Mouse (Mus musculus) right cerebral cortex, postnatal 14 days (tissue): ENCODE results near the gene Gsto2.

ENCODE experiments used
- DNase-seq: peaks from one replicate; pipeline ENCODE4 v3.0.0; 2022

Gsto2 gene

DNA sequence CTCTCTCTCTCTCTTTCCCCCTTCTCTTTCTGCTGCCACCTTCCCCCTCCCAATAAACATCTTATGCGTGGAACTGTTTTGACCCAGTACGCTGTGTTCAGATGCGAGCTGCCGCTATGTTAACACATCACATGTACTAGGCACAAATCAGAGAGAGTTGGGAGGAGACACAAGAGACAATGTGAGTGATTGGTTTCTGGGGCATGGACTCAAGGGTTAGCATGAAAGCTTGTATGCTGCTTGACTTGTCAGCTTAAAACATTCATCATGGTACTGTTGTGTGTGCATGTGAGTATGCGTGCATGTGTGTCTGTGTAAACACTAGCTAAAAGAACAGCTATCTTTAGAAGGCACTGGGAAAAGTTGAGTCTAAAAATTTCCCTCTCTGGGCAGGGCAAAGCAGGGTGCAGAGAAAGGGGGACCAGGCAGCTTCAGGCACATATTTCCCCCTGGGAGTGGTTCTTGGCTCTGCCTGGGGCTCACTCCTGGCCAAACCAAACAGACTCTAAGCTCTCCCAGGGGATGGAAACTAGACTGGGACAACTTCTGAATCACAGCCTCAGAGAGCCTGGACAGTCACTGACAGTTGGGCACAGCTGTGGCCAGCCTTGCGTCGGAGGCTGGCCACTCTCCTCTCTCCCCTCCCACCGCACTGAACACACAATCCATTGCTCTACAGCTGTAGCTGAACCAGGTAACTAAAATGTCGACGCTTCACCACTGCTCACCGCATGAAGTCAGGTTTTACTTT lies 26.4 kb downstream of the Gsto2 start:
- DNase-seq, result no peak

DNA sequence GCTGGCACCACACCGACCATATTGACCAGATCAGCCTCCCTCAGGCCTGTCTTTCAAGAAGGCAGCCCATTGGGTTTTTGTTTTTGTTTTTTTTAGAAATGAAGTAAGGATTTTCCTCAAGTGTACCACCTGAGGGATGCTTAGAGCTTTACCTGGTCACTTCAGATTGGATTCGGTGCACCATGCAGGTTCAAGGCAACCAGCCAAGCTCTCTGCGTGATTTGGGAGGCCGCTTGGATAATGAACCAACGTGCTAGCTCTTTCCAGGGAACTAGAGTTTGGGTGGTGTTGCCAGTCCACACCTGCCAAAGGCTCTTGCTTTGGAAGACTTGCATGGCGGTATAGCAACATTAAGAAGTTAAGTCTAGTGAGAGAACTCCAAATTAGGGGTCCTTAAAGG lies 27.8 kb downstream of the Gsto2 start:
- DNase-seq, result no peak

DNA sequence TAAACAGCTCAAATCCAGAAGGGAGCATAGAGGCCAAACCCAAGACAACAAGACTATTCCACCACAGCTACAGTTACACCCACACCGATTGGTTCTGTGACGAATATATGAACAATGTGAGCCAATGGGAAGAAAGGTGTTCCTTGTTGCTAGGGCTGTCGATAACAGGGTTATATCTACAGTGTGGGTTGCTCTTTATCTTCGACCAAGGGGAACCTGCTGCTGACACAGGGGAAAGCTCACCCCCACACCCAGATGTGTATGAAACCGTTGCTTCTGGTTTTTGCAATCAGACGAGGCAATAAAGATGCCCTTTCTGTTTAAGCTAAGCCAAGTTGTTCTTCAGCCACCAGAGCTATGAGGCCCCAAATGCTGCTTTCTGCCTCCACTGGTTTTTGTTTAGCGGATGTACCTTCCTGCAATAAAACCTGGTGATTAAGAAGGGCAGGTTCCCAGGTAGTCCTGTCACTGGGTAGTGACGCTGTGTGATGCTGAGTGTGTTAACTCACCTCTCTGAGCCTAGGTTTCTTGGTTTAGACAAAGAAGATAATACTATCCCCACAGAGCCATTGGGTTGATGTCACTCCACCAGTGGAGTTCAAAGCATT lies 33.2 kb downstream of the Gsto2 start:
- no peak for DNase-seq

DNA sequence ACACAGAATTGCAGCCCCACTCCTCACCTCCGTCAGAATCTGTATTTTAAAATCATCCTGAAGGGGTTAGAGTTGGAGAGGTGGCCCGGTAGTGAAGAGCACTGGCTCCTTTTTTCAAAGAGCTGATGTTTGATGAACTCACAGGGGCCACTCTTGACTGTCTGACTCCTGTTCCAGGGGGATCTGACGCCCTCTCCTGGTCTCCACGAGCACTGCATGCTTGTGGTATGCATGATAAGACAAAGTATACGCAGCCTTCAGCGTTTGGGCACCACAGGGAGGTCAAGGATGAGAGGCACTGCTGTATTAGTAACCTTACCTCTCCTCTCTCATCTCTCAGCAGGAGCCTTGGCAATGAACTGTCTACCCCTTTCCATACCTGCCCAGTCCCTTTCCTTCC lies 34.7 kb downstream of the Gsto2 start:
- no peak for DNase-seq

DNA sequence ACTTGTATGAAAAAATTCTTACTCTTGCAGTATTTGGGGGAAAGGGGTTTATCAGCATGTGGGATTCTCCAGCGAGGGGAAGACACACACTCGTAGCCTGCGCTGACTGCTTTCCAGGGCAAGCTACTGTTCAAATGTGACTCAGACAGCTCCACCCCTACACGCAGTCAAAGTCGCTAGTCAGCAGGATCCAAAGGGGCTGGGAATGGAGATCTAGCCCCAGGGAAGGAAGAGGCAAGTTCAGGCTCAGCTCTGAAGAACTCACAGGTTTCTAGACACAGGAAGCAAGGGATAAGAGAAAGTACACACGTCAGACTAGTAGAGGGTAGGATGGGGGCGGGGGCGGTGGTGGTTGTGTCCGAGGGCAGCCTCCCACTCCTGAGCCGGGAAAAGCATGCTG lies 35.2 kb downstream of the Gsto2 start:
- no peak for DNase-seq

DNA sequence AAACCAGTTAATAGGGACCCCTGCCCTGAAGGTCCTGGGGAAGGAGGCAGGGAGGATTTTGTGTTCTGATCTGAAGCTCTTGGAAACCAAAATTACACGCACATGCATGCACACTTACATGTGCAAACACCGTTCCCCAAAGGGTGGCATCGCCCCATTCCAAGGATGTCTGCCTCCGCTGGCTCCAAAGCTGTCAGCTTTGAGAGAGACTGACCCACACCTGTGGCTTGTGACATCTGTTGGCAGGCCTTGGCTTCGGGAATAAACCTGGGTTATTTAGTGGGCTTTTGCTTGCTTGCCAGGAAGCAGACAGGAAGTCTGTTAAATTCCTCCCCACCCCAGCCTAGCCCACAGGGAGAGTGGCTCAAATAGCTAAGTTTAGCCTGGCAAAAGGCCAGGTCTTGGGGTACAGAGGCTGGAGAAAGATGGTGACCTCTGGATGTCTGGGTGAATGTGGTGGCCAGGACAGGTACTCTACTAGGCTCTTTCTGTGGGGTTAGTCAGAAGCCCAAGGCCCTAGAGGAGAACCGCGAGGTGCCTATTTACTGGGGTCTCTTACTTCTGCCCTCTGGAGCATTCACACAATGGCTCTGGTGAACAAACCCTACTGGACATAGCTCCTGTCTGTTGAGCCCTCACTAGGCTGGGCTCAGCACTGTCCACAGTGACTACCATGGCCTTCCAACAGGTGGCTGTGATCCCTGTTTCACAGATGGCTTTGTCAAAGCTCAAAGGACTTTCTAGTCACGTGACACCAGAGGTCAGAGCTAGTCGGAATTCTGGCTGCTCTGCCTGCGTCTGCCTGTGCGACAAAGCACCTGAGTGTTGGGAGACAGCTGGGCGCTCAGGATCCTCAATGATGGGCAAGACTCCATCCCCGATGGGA lies 37.2 kb downstream of the Gsto2 start:
- no peak for DNase-seq

DNA sequence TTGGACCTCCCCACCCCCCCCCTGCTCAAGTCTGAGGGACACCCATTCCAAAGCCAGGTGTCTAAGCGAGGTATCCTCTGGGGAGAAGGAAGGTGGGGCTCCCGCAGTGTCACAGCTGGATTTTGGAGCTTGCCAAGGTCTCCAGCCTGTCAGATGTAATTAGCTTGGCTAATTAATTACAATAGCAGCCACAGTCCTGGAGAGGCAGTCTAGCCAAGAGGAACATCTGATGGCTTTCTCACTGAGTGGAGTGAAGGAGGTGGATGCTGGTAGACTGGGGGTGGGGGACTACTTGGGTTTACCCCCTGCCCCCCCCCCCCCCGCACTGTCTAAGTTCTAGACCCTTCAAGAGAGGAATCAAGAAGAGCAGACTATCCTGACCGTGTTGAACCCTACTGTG lies 38.3 kb downstream of the Gsto2 start:
- DNase-seq, result no peak

DNA sequence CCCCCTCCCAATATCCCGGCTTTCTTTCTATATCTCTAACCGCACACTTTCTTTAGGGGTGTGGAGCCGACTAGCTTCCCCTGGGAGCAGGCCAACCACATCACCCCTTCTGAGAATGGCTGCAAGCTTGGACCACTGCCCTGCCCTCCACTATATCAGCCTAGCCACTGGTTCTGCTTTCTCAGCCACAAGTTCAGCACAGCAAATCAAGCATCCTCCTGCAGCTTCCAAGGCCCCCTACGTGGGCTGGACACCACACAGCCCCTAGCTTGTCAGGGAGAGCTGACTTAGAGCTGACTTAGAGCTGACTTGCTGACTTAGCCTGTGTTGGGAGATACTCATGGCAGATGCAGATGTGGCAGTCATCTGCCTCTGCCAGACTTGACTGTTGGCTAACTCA lies 39.7 kb downstream of the Gsto2 start:
- DNase-seq, result no peak

DNA sequence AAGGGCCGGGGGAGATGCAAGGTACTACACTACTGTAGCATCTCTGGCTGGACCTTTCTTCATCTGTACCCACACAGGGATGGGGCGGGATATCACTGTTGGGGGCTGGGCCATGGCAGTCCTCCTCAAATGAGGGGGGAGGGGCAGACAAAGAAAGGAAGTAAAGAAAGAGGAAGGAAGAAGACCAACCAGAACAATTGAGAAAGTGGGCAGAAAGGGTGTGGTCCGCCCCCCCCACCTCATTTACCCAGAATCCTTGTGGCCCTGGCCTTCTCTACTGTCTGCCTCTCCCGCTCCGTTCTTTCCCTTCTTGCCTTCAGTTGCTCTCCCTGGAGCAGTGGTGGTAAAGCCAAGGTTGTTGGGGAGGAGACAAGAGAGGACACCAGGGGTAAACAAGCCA lies 40.3 kb downstream of the Gsto2 start:
- no peak for DNase-seq

DNA sequence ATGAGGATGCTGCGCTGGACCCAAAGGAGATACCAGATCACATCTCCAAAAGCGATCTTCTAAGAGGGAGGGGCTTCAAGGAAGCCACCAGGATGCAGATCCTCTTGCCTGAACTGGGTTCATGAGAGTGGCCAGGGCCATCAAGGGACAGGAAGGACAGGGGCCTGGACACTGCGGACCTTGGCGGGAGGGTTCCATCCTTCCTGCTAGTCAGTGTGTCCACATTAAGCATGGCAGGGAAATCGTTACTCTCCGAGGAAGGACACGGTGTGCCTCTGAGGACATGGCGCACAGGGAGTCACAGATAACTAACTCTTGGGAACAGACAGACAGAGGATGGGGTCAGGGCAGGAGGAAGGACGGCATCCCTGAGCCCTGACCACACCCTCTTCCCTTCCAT lies 42.3 kb downstream of the Gsto2 start:
- no peak for DNase-seq

DNA sequence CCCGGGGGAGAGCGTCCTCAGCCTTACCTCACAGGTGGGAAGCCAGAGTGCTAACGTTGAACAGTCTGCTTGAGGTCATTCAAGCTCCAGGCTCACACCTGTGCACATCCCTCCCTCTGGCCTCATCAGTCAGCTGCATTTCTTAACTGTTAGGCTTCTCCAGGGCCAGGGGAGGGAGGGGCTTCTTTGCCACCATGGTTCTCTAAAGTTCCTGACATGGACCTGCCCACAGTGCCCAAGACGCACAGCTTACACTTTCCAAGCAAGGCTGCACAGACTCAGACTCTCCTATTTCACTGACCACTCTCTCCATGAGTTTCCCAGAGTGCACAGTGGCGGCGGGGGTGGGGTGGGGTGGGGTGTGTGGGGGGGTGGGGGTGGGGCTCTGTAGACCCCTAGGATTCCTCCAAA lies 43.6 kb downstream of the Gsto2 start:
- no peak for DNase-seq

DNA sequence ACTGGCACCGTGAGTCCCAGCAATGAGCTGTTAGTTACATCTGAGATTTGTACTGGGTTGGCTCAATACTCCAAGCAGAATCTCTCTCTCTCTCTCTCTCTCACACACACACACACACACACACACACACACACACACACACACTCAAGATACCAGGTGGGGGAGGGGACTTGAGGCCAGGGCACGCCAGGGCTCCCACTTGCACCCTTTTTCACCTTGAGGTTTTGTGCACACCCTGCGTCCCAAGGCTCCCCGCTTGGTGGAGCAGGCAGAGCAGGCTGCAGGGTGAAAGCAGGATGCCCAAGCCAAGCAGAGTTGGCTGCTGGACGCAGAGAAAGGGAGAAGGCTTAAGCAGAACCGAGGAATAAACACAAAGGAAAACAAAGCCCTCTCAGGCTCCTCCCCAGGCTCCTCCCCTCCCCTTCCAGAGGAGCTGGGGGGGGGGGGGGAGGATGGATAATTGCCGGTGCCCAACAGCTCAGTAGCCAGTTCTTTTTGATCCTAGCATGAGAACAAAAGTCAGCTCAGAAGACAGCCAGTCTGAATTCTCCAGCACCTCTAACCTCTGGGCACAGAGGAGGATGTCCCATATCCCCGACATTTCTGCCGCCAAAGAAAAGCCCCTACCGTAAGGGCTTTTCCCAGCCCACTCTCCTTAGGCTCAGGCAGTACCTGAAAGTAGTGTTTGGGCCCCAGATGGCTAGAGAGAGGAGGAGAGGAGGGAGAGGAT lies 44.2 kb downstream of the Gsto2 start:
- no peak for DNase-seq

DNA sequence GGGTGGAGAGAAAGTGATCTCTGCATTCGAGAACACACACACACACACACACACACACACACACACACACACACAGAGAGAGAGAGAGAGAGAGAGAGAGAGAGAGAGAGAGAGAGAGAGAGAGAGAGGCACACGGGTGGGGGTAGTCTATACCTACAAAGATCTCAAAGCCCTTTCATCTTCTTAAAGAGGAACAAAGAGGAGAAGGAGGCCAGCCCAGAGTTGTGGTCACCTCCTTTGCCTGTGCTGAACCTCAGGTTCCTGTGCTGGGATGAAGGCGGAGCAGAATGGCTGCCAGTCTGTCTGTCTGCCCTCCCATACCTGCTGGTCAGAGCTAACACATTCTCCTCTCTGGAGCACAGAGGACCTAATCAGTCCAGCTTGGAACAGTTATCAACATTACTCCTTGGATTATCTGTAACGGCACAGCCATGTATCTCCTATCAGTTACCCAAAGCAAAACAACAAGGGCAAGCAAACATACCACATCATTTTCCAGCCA lies 44.8 kb downstream of the Gsto2 start:
- DNase-seq, result no peak

DNA sequence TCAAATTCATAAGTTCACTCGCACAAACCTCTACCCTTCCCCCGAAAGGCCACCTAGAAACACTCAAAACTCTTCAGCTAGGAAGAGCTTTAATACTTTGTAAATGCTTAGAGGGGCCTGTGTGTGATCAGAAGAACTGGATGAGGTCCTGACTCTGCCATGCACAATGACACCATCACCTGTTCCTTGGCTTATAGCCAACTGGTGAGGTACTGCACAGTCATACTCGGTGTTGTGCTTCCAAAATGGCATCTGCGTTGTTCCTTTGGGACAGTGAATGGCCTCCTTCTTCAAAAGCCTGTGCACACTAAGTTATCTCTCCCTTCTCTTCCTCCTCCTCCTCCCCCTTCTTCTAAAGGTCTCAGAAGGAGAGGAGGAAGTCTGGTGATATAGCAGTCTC lies 45.4 kb downstream of the Gsto2 start:
- no peak for DNase-seq

DNA sequence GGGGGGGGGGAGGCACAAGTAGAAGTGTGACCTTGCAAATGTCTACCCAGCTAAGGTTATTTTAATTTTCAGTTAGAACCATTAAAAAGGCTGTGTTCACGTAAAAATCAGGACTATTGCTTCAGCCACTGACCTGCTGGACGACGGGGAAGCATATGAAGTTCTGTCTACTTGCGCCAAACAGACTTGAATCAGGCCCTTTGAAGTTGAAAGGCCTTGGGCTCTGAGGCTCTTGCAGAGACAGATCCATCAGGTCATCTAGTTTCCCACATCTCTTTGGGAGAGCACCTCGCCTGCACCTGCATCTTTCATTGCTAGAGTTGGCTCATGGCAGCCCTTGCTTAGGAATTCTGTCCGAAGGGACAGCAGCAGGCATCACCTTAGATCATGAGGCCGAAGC lies 48.0 kb downstream of the Gsto2 start:
- no peak for DNase-seq

DNA sequence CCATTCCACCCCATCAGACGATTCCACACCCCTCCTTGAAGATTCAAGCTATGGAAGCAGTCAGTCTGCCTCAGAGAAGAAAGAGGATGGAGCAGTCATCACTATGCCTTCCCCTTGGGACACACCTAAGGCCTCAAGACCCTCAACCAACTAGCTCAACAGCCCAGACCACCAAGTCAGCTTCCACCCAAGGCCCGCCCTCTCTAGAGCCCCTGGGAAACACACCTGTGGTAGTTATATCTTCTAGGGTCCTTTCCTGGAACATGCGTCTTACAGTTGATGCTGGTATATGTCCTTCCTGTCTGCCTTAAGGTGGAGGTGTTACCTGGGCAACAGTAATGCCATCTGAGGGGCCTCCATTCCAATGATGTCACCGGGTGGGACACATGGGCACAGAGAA lies 48.9 kb downstream of the Gsto2 start:
- DNase-seq, result no peak

DNA sequence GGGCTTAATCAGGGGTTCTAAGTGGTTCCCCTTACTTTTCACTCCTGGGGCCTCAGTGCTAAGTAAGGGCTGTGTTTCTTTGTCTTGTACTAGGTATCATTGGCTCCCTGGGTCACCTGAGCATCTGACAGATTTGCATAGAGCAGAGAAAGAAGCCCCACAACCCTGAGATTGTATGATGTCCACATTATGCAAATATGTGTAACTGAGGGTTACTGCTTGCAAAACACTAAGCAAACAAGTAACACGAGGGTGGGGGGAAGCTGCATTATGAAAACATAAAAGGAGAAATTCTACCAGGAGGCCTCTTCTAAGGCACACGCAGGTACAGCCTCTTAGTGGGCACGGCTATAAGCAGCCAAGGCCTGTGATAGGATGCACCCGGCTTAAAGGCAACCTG lies 49.9 kb downstream of the Gsto2 start:
- no peak for DNase-seq

DNA sequence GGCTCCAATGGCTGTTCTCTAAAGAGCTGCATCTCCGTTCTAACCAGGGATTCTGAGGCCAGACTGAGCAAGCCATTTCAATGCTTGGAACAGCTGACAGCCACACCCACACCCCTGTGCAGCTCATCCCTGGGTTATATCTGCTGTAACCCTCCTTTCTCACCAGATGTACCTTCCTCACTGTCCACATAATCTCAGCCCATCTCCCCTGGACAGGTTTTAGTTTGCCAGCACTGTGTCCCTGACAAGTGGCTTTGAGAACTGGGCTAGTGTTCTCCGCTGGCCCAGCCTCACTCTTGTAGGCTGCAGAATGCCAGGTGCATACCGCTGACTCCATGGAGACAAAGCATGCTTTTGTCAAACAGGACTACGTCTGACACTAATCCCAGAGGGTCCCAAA lies 52.1 kb downstream of the Gsto2 start:
- DNase-seq, result no peak

DNA sequence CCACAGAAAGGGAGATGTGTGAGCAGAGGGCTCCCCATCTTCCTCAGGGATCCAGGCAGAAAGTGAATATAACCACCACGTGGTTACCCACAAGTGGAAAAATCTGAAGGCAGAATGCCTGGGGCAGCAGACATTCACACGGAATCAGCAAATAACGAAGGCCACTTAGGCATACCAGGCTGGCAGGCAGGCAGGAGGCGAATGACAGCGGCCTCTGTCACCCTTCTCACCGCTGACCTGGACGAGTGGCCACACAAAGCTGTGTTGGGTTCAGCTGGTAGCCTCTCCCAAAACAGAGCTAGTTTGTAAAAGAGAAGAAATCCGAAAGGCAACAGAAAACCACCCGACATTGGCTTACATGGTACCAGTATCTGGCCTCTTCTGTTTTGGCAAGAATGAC lies 52.7 kb downstream of the Gsto2 start:
- DNase-seq, result no peak

DNA sequence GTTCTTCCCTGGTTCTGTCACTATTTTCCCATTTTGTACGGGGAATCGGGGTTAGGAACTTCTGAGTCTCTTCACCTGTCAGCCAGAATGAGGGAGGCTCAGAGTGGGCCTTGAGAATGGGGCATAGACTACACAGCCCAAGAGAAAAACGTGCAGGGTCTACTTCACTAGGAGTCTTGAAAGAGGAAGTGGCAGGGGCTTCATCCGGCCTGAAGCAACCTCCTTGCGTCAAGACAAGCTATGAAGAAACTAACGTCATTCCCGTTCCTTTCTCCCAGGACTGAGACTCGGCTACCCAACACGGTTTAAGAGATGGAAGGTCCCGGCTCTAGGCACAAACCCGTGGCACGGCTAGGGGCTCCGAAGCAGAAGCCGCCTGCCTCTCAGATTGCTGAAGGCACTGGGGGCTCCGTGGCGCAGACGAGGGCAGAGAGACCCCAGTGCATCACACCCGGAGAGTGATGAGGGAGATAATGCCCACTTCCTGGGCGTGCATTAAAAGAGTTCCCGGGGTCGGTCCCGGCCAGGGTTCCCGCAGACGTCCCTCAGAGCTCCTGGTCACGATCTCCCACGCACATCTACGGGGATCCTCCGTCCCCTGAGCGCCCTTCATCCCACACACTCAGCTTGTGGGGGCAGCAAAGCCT lies 53.2 kb downstream of the Gsto2 start:
- no peak for DNase-seq

DNA sequence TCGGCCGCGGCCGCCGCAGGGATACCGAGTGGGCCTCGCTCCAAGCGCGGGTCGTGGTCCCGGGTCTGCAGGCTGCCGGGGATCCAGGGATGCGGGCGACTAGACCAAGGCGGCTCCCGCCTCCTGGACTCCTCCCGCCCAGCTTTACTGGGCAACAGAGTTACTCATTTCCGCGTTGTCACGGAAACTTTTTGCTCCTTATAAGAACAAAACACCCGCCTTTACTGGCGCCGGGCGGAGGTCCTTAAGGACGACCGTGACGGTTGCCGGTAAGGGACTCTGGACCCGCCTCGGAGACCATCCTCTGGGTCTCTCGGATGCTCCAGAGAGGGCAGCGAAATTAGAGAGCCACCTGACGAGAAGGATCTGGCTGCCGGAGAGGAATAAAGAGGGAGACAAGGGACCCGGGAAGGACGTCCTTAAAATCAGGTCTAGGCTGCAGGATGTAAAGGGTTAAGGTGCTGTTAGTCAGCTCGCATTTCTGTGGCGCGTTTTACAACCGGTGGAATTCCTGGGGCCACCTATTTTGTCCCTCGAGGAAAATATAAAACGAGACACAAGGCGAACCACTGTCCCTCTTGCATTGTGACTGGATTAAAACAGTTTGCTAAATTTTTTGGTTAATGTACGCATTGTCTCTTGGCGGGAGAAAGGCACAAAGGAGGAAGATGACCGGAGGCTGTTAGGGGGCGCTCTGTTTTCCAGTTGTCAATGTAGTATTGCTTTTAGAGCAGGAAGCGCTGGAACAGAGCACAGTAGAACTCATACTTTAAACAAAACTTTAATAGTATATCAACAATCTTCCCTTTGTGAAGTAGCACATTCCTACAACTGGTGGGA lies 54.0 kb downstream of the Gsto2 start, which contains the start of the genes Cfap43 and Itprip:
Gene Cfap43, minus strand, starts transcription at position 162 of the 840 bp plus-strand sequence.
Gene Itprip, minus strand, starts transcription at position 174 of the 840 bp plus-strand sequence.
- peak; percentile 43 for DNase-seq
